8 mouse cellular contexts compared by ENCODE assay signal in genomic region chr15:12118093-12118431, GRCm38 (mm10). TPM values are rescaled to one million over a fixed set of nuclear protein-coding genes. Genes with fewer than 3 reads are reported as not detected.
DNase-seq lines count a peak whose midpoint lies in the region; ATAC-seq and TF ChIP-seq lines count a peak whose summit lies in the region.

No protein-coding gene starts in this region.

- no peak for DNase-seq in heart, postnatal 10 days
- DNase-seq in G1E (ENCODE audit: low spot score), result no peak
- no peak for DNase-seq in forebrain, embryonic 10.5 days (ENCODE audit: extremely low spot score, low spot score)
- no peak for DNase-seq in limb, embryonic 11.5 days (ENCODE audit: low spot score)
- DNase-seq in midbrain, postnatal 0 days (ENCODE audit: low spot score), result no peak
- DNase-seq in frontal cortex, postnatal 36 days (ENCODE audit: low spot score in 2 of 2), result no peak
- no peak for DNase-seq in ovary, postnatal 36 days (ENCODE audit: low spot score)

- H3K9me3 ChIP-seq in heart, embryonic 13.5 days, result no peaks in the 10 kb centered on the region
- no peaks in the 10 kb centered on the region for H3K9me3 ChIP-seq in G1E (replicated peaks)
- no peaks in the 10 kb centered on the region for H3K9me3 ChIP-seq in forebrain, embryonic 10.5 days
- H3K9me3 ChIP-seq in limb, embryonic 11.5 days (ENCODE audit: control insufficient read depth, low read length), result no peaks in the 10 kb centered on the region
- no peaks in the 10 kb centered on the region for H3K9me3 ChIP-seq in midbrain, postnatal 0 days (ENCODE audit: low read length)

- WGBS in heart, embryonic 13.5 days, result under 1% methylated on average over 13 of the region's 43 CpGs
- WGBS in forebrain, embryonic 10.5 days, result 2% methylated on average over 16 of the region's 43 CpGs
- 0% methylated on average over 26 of the region's 43 CpGs for WGBS in limb, embryonic 11.5 days
- WGBS in midbrain, postnatal 0 days, result 1% methylated on average over 13 of the region's 43 CpGs

- peak overlapping the region; percentile 98 for H3K27ac ChIP-seq in heart, embryonic 13.5 days (replicated peaks)
- H3K27ac ChIP-seq in forebrain, embryonic 10.5 days, result peak overlapping the region; percentile 99
- H3K27ac ChIP-seq in limb, embryonic 11.5 days (replicated peaks; ENCODE audit: low read depth, low read length), result peak overlapping the region; percentile 23
- H3K27ac ChIP-seq in midbrain, postnatal 0 days (ENCODE audit: low read depth, low read length), result peak overlapping the region; percentile 98

- H3K27me3 ChIP-seq in heart, embryonic 13.5 days (replicated peaks), result no peaks in the 10 kb centered on the region
- H3K27me3 ChIP-seq in G1E (ENCODE audit: insufficient read depth, low read length), result no peaks in the 10 kb centered on the region
- H3K27me3 ChIP-seq in forebrain, embryonic 10.5 days (ENCODE audit: poor library complexity, severe bottlenecking), result peaks cover 10% of the 10 kb centered on the region; the same call in 1 of the 2 replicates
- no peaks in the 10 kb centered on the region for H3K27me3 ChIP-seq in limb, embryonic 11.5 days (ENCODE audit: control insufficient read depth, insufficient read depth, low read length)
- H3K27me3 ChIP-seq in midbrain, postnatal 0 days (ENCODE audit: insufficient read depth, low read length), result no peaks in the 10 kb centered on the region

- no peak for TF ChIP-seq CTCF in G1E (IDR thresholded peaks at IDR 0.05; ENCODE audit: low read depth, low read length)
- no peak for TF ChIP-seq CTCF in midbrain, postnatal 0 days (IDR thresholded peaks at IDR 0.05)

- peak overlapping the region; percentile 100 for H3K9ac ChIP-seq in heart, embryonic 13.5 days
- peak overlapping the region; percentile 92 for H3K9ac ChIP-seq in limb, embryonic 11.5 days (ENCODE audit: low read length)
- peak overlapping the region; percentile 99 for H3K9ac ChIP-seq in midbrain, postnatal 0 days (replicated peaks; ENCODE audit: low read length, poor library complexity, severe bottlenecking)

- ATAC-seq in heart, embryonic 13.5 days (ENCODE audit: extremely low read depth, insufficient number of reproducible peaks, low FRiP score, low TSS enrichment), result no peak; the same call in 1 of the 2 replicates
- ATAC-seq in G1E (ENCODE audit: extremely low read depth, insufficient number of reproducible peaks, low FRiP score, poor library complexity, severe bottlenecking), result no peak
- no peak; the same call in none of the 2 replicates for ATAC-seq in limb, embryonic 11.5 days (ENCODE audit: insufficient number of reproducible peaks, low FRiP score, low TSS enrichment, low read depth)
- peak; percentile 54 for ATAC-seq in midbrain, postnatal 0 days (ENCODE audit: low FRiP score)

- peak overlapping the region; percentile 92 for H3K4me2 ChIP-seq in heart, embryonic 13.5 days
- no peak overlapping the region for H3K4me2 ChIP-seq in limb, embryonic 11.5 days (ENCODE audit: low read depth, severe bottlenecking)
- peak overlapping the region; percentile 71 for H3K4me2 ChIP-seq in midbrain, postnatal 0 days (ENCODE audit: low read depth, low read length, poor library complexity, severe bottlenecking)

- peaks cover 51% of the 10 kb centered on the region for H3K4me1 ChIP-seq in heart, embryonic 13.5 days
- H3K4me1 ChIP-seq in G1E (ENCODE audit: insufficient read depth, low read depth, low read length), result peaks cover 36% of the 10 kb centered on the region
- peaks cover 34% of the 10 kb centered on the region for H3K4me1 ChIP-seq in forebrain, embryonic 10.5 days
- no peaks in the 10 kb centered on the region for H3K4me1 ChIP-seq in limb, embryonic 11.5 days (ENCODE audit: control insufficient read depth, insufficient read depth, low read length)
- no peaks in the 10 kb centered on the region for H3K4me1 ChIP-seq in midbrain, postnatal 0 days (ENCODE audit: insufficient read depth, low read length)

- intact Hi-C loops in heart, postnatal 10 days (cut with DNase I), result no loop called here

- H3K4me3 ChIP-seq in heart, embryonic 13.5 days, result peak overlapping the region; percentile 96
- peak overlapping the region; percentile 92 for H3K4me3 ChIP-seq in G1E (ENCODE audit: low read depth, low read length)
- peak overlapping the region; percentile 99 for H3K4me3 ChIP-seq in forebrain, embryonic 10.5 days
- peak overlapping the region; percentile 61 for H3K4me3 ChIP-seq in limb, embryonic 11.5 days (ENCODE audit: low read depth, low read length)
- peak overlapping the region; percentile 97 for H3K4me3 ChIP-seq in midbrain, postnatal 0 days (ENCODE audit: low read depth, low read length)

- H3K36me3 ChIP-seq in heart, embryonic 13.5 days, result peaks cover 14% of the 10 kb centered on the region
- H3K36me3 ChIP-seq in G1E (replicated peaks), result peaks cover 15% of the 10 kb centered on the region
- H3K36me3 ChIP-seq in forebrain, embryonic 10.5 days (replicated peaks), result peaks cover 24% of the 10 kb centered on the region
- H3K36me3 ChIP-seq in limb, embryonic 11.5 days (ENCODE audit: control insufficient read depth, insufficient read depth, low read length), result no peaks in the 10 kb centered on the region
- no peaks in the 10 kb centered on the region for H3K36me3 ChIP-seq in midbrain, postnatal 0 days (ENCODE audit: insufficient read depth, low read length)

RNA-seq across cellular contexts. Expression of gene Zfr, which starts 0.4 kb away (rescaled TPM):
- polyA plus RNA-seq in heart, embryonic 13.5 days (2015; fragmentation: Nextera tagmentation; extraction: Ambion mirVana), result 87.7 and 89.4 TPM in 2 replicates
- total RNA-seq in heart, postnatal 10 days (2021), result 100 to 1,000 TPM; 101 to 114 TPM
- total RNA-seq in G1E (2014; fragmentation: Nextera tagmentation) (421 and 506 TPM in 2 replicates), G1E (2017) (66.9 and 77.6 TPM in 2 replicates)
- 65.3 and 67.7 TPM in 2 replicates for polyA plus RNA-seq in G1E (2012)
- polyA plus RNA-seq in forebrain, embryonic 10.5 days (2016; fragmentation: Nextera tagmentation; extraction: Ambion mirVana), result 126 and 135 TPM in 2 replicates
- polyA plus RNA-seq in limb, embryonic 11.5 days (2014; fragmentation: Nextera tagmentation; extraction: Ambion mirVana), result 128 and 135 TPM in 2 replicates
- 245 and 300 TPM in 2 replicates for total RNA-seq in midbrain, postnatal 0 days (2014; rRNA removed)
- polyA plus RNA-seq in midbrain, postnatal 0 days (2015; fragmentation: Nextera tagmentation; extraction: Ambion mirVana), result 198 and 212 TPM in 2 replicates

Comparison
In these comparisons a context has a peak if more than half of its experiments do, and no peak if none do; other contexts are left out.
1. H3K27ac ChIP-seq: peak in every context shown above with its lines; median percentile 99 in forebrain, embryonic 10.5 days; 98 in heart, embryonic 13.5 days; 98 in midbrain, postnatal 0 days; 23 in limb, embryonic 11.5 days.